Mouse (Mus musculus) limb, embryonic 15.5 days (tissue): Measurements from ENCODE around the gene Stambpl1. TPM values are rescaled to one million over a fixed set of nuclear protein-coding genes. Genes with fewer than 3 reads are reported as not detected.

ENCODE experiments used
- polyA plus RNA-seq: library from polyadenylated mRNA; unstranded; fragments of >200 nt; fragmentation: Nextera tagmentation; extraction: Ambion mirVana; gene quantifications from 2 replicates; pipeline ENCODE4 v1.2.1, GENCODE M21; 2015

Gene Stambpl1
- polyA plus RNA-seq, 1 experiment from 2014 or later, result 15.4 TPM

Other genes with a start within 250 kb of the Stambpl1 start
- gene Lipf, start 231.0 kb upstream of the Stambpl1 start, polyA plus RNA-seq, result 0.17 TPM in 1 of 2 replicates, not detected in the other
- gene Lipk, start 183.9 kb upstream of the Stambpl1 start, polyA plus RNA-seq, result 8.6 and 9.1 TPM in 2 replicates
- not detected in 2 replicates for gene Lipn, start 124.9 kb upstream of the Stambpl1 start, polyA plus RNA-seq
- gene Lipm, start 91.3 kb upstream of the Stambpl1 start, polyA plus RNA-seq, result 30.8 and 33.0 TPM in 2 replicates
- 9.8 and 11.1 TPM in 2 replicates for gene Ankrd22, start 26.2 kb upstream of the Stambpl1 start, polyA plus RNA-seq
- 223 and 331 TPM in 2 replicates for gene Acta2, start 63.4 kb downstream of the Stambpl1 start, polyA plus RNA-seq
- gene Fas, start 98.4 kb downstream of the Stambpl1 start, polyA plus RNA-seq, result 7.0 and 7.3 TPM in 2 replicates